Mouse (Mus musculus): Measurements from ENCODE around the gene Stat2. TPM values are rescaled to one million over a fixed set of nuclear protein-coding genes. Genes with fewer than 3 reads are reported as not detected.
"Not testable (repeated sequence)": the region's sequence is repeated elsewhere in the genome, so short reads cannot be mapped to it uniquely, and the experiment has no call there.

Gene Stat2
- total RNA-seq, 2 experiments from 2014 or later = 3.6 to 4.5 TPM

GRCm38 (mm10) chr10:128327610-128328009 is 57.3 kb downstream of the Stat2 start:
- intact Hi-C loops (cut with DNase I; ENCODE audit: low total_unique reads) = no loop called here
- no peak for DNase-seq

- intact Hi-C loops (cut with DNase I; ENCODE audit: low total_unique reads) = loop anchor here (5.0 kb wide), 1 partner anchor 125 kb away; the partner anchor contains the start of gene Smarcc2
These were observed 62.2 kb downstream of the Stat2 start for GRCm38 (mm10) chr10:128332358-128333249.

GRCm38 (mm10) chr10:128335582-128335981 is 65.2 kb downstream of the Stat2 start:
- DNase-seq = peak; percentile 73
- intact Hi-C loops (cut with DNase I; ENCODE audit: low total_unique reads) = no loop called here

More at GRCm38 (mm10) chr10:128332358-128333249, 62.2 kb downstream of the Stat2 start:
- DNase-seq = not testable (repeated sequence)

- DNase-seq = no peak
- intact Hi-C loops (cut with DNase I; ENCODE audit: low total_unique reads) = no loop called here
These were observed 65.8 kb downstream of the Stat2 start for GRCm38 (mm10) chr10:128336195-128336594.

GRCm38 (mm10) chr10:128336597-128336996 is 66.2 kb downstream of the Stat2 start:
- DNase-seq = no peak
- intact Hi-C loops (cut with DNase I; ENCODE audit: low total_unique reads) = no loop called here

GRCm38 (mm10) chr10:128337306-128338181 is 67.2 kb downstream of the Stat2 start, which contains the start of gene Cs:
Gene Cs, plus strand, starts transcription at chr10:128337734.
- peak; percentile 98 for DNase-seq
- intact Hi-C loops (cut with DNase I; ENCODE audit: low total_unique reads) = no loop called here

GRCm38 (mm10) chr10:128338415-128338814 is 68.1 kb downstream of the Stat2 start:
- intact Hi-C loops (cut with DNase I; ENCODE audit: low total_unique reads) = no loop called here
- DNase-seq = no peak

GRCm38 (mm10) chr10:128338948-128339347 is 68.6 kb downstream of the Stat2 start:
- no peak for DNase-seq

GRCm38 (mm10) chr10:128340257-128340656 is 69.9 kb downstream of the Stat2 start:
- intact Hi-C loops (cut with DNase I; ENCODE audit: low total_unique reads) = no loop called here

More at GRCm38 (mm10) chr10:128338948-128339347, 68.6 kb downstream of the Stat2 start:
- intact Hi-C loops (cut with DNase I; ENCODE audit: low total_unique reads) = no loop called here

More at GRCm38 (mm10) chr10:128340257-128340656, 69.9 kb downstream of the Stat2 start:
- no peak for DNase-seq

Other genes with a start within 250 kb of the Stat2 start
- gene Naca, start 235.0 kb upstream of the Stat2 start, total RNA-seq (2021) = 100 to 1,000 TPM; 402 to 437 TPM
- 10 to 100 TPM; 54.4 to 60.8 TPM for gene Ptges3, start 211.6 kb upstream of the Stat2 start, total RNA-seq (2021)
- 1,000 to 10,000 TPM; 3,648 to 4,448 TPM for gene Atp5b, start 187.3 kb upstream of the Stat2 start, total RNA-seq (2021)
- gene Baz2a, start 179.0 kb upstream of the Stat2 start, total RNA-seq (2021) = 10 to 100 TPM; 15.2 to 15.6 TPM
- gene Rbms2, start 90.3 kb upstream of the Stat2 start, total RNA-seq (2021) = 10 to 100 TPM; 55.2 to 57.9 TPM
- gene Gls2, start 76.1 kb upstream of the Stat2 start, total RNA-seq (2021) = 1 to 10 TPM in 1 of 2 experiments, under 1 TPM in 1; 0.88 to 1.1 TPM
- 10 to 100 TPM; 39.3 to 40.6 TPM for gene Spryd4, start 58.8 kb upstream of the Stat2 start, total RNA-seq (2021)
- not detected for gene Mip, start 44.7 kb upstream of the Stat2 start, total RNA-seq (2021)
- gene Timeless, start 38.5 kb upstream of the Stat2 start, total RNA-seq (2021) = 1 to 10 TPM; 3.9 to 5.1 TPM
- not detected for gene Apon, start 16.5 kb upstream of the Stat2 start, total RNA-seq (2021)
- gene Apof, start 1.9 kb upstream of the Stat2 start, total RNA-seq (2021) = not detected
- gene Il23a, start 28.2 kb downstream of the Stat2 start, total RNA-seq (2021) = not detected
- 1 to 10 TPM; 7.4 to 8.2 TPM for gene Pan2, start 32.8 kb downstream of the Stat2 start, total RNA-seq (2021)
- gene Cnpy2, start 51.9 kb downstream of the Stat2 start, total RNA-seq (2021) = 10 to 100 TPM; 47.2 to 55.8 TPM
- 100 to 1,000 TPM; 571 to 668 TPM for gene Cs, start 67.2 kb downstream of the Stat2 start, total RNA-seq (2021)
- gene Coq10a, start 98.4 kb downstream of the Stat2 start, total RNA-seq (2021) = 100 to 1,000 TPM; 257 to 331 TPM
- gene Ankrd52, start 106.6 kb downstream of the Stat2 start, total RNA-seq (2021) = 10 to 100 TPM; 53.7 to 54.8 TPM
- gene Slc39a5, start 130.7 kb downstream of the Stat2 start, total RNA-seq (2021) = not detected
- 10 to 100 TPM; 48.2 to 51.8 TPM for gene Nabp2, start 140.9 kb downstream of the Stat2 start, total RNA-seq (2021)
- gene Rnf41, start 141.1 kb downstream of the Stat2 start, total RNA-seq (2021) = 10 to 100 TPM; 12.9 to 13.0 TPM
- 10 to 100 TPM; 43.4 to 44.6 TPM for gene Smarcc2, start 188.7 kb downstream of the Stat2 start, total RNA-seq (2021)
- 100 to 1,000 TPM; 214 to 276 TPM for gene Myl6, start 223.6 kb downstream of the Stat2 start, total RNA-seq (2021)
- 100 to 1,000 TPM in 1 of 2 experiments, 10 to 100 TPM in 1; 54.6 to 180 TPM for gene Myl6b, start 228.1 kb downstream of the Stat2 start, total RNA-seq (2021)